Comparison of ENCODE assay signal across 29 mouse cellular contexts in the genomic region with DNA sequence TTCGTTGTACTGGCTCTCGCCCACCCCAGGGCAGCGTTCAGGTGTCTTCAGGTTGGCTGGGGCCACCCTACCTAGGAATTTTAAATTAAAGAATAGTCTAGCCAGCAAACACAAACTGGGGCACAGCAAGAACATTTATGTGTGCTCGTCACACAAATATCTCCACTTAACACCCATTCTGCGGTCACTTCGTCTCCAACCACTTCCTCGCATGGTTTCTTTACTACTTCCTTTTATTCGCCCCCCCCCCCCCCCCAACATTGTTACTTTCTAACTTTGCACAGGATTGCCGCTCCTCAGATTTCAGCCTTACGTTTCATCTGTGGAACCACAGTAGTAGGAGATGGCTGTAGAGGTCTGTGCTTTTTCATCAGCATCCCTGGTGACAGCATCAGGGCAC. TPM values are rescaled to one million over a fixed set of nuclear protein-coding genes. Genes with fewer than 3 reads are reported as not detected.
DNase-seq lines count a peak whose midpoint lies in the region; ATAC-seq and TF ChIP-seq lines count a peak whose summit lies in the region.
"Had no signal": no experiment of that assay in that cellular context is flagged by ENCODE, and none has a peak within 500 bp of the region (broad histone marks: within the 10 kb centered on the region; RNA-seq: fewer than 3 reads in every experiment).

No protein-coding gene starts in this region.

- H3K36me3 ChIP-seq in heart, embryonic 13.5 days = no peaks in the 10 kb centered on the region
- H3K36me3 ChIP-seq in thymus, adult 2 months (ENCODE audit: control insufficient read depth, insufficient read depth, low read length) = no peaks in the 10 kb centered on the region
- H3K36me3 ChIP-seq in forebrain, embryonic 10.5 days (replicated peaks) = no peaks in the 10 kb centered on the region
- H3K36me3 ChIP-seq: embryonic facial prominence, embryonic 10.5 days; embryonic facial prominence, embryonic 15.5 days; hindbrain, embryonic 10.5 days; limb, embryonic 10.5 days; limb, embryonic 15.5 days; liver, embryonic 13.5 days; midbrain, embryonic 10.5 days; neural tube, embryonic 12.5 days had no signal

- no peaks in the 10 kb centered on the region for H3K27me3 ChIP-seq in heart, embryonic 13.5 days (replicated peaks)
- no peaks in the 10 kb centered on the region for H3K27me3 ChIP-seq in thymus, adult 2 months (ENCODE audit: control insufficient read depth, insufficient read depth, low read length)
- H3K27me3 ChIP-seq in forebrain, embryonic 10.5 days (ENCODE audit: poor library complexity, severe bottlenecking) = no peaks in the 10 kb centered on the region
- H3K27me3 ChIP-seq: embryonic facial prominence, embryonic 15.5 days; forebrain, embryonic 13.5 days; limb, embryonic 15.5 days; neural tube, embryonic 12.5 days had no signal

- peaks cover 28% of the 10 kb centered on the region for H3K4me1 ChIP-seq in heart, embryonic 13.5 days
- no peaks in the 10 kb centered on the region for H3K4me1 ChIP-seq in thymus, adult 2 months (replicated peaks; ENCODE audit: control insufficient read depth, insufficient read depth, low read length)
- no peaks in the 10 kb centered on the region for H3K4me1 ChIP-seq in forebrain, embryonic 10.5 days
- H3K4me1 ChIP-seq: embryonic facial prominence, embryonic 15.5 days; forebrain, embryonic 13.5 days; hindbrain, embryonic 10.5 days; limb, embryonic 15.5 days; liver, embryonic 13.5 days; midbrain, embryonic 10.5 days; neural tube, embryonic 12.5 days had no signal

- ATAC-seq in heart, embryonic 13.5 days (ENCODE audit: extremely low read depth, insufficient number of reproducible peaks, low FRiP score, low TSS enrichment) = no peak
- ATAC-seq: forebrain, embryonic 13.5 days; hindbrain, postnatal 0 days; midbrain, embryonic 16.5 days had no signal

- H3K9ac ChIP-seq in heart, embryonic 13.5 days = no peak overlapping the region
- H3K9ac ChIP-seq: embryonic facial prominence, embryonic 15.5 days; forebrain, embryonic 13.5 days; limb, embryonic 15.5 days; liver, embryonic 13.5 days; neural tube, embryonic 12.5 days had no signal

- TF ChIP-seq POLR2A in thymus, adult 2 months (IDR thresholded peaks at IDR 0.05; ENCODE audit: control insufficient read depth, extremely low read depth, insufficient read depth, low read length, poor library complexity) = no peak

- 32% methylated on average over 10 of the region's 10 CpGs for WGBS in heart, embryonic 13.5 days
- 17% methylated on average over 10 of the region's 10 CpGs for WGBS in thymus, adult 2 months
- WGBS in forebrain, embryonic 10.5 days = 86% methylated on average over 10 of the region's 10 CpGs

- H3K9me3 ChIP-seq in heart, embryonic 13.5 days = no peaks in the 10 kb centered on the region
- H3K9me3 ChIP-seq in forebrain, embryonic 10.5 days = no peaks in the 10 kb centered on the region
- H3K9me3 ChIP-seq: embryonic facial prominence, embryonic 10.5 days; embryonic facial prominence, embryonic 15.5 days; forebrain, embryonic 13.5 days; hindbrain, embryonic 10.5 days; limb, embryonic 10.5 days; limb, embryonic 15.5 days; liver, embryonic 13.5 days; midbrain, embryonic 10.5 days; neural tube, embryonic 12.5 days had no signal

- no peak overlapping the region for H3K27ac ChIP-seq in heart, embryonic 13.5 days (replicated peaks)
- H3K27ac ChIP-seq in thymus, adult 2 months (ENCODE audit: control insufficient read depth, insufficient read depth, low read length) = no peak overlapping the region
- H3K27ac ChIP-seq in forebrain, embryonic 10.5 days = no peak overlapping the region
- H3K27ac ChIP-seq: embryonic facial prominence, embryonic 10.5 days; embryonic facial prominence, embryonic 15.5 days; forebrain, embryonic 13.5 days; hindbrain, embryonic 10.5 days; hindbrain, postnatal 0 days; limb, embryonic 10.5 days; limb, embryonic 15.5 days; liver, embryonic 13.5 days; macrophage; midbrain, embryonic 10.5 days; neural tube, embryonic 12.5 days had no signal

- intact Hi-C loops in heart, postnatal 36 days (cut with DNase I) = no loop called here

- no peak for TF ChIP-seq CTCF in thymus, adult 2 months (IDR thresholded peaks at IDR 0.05; ENCODE audit: borderline replicate concordance, control insufficient read depth, extremely low read depth, insufficient read depth, low read length, poor library complexity)

- peak overlapping the region; percentile 55 for H3K4me2 ChIP-seq in heart, embryonic 13.5 days
- H3K4me2 ChIP-seq: embryonic facial prominence, embryonic 15.5 days; forebrain, embryonic 13.5 days; limb, embryonic 15.5 days; liver, embryonic 13.5 days; neural tube, embryonic 12.5 days had no signal

- H3K4me3 ChIP-seq in heart, embryonic 13.5 days = no peak overlapping the region
- H3K4me3 ChIP-seq in thymus, adult 2 months (ENCODE audit: control insufficient read depth, insufficient read depth, low read length) = no peak overlapping the region
- no peak overlapping the region for H3K4me3 ChIP-seq in forebrain, embryonic 10.5 days
- H3K4me3 ChIP-seq: embryonic facial prominence, embryonic 10.5 days; embryonic facial prominence, embryonic 15.5 days; forebrain, embryonic 13.5 days; hindbrain, embryonic 10.5 days; limb, embryonic 10.5 days; limb, embryonic 15.5 days; liver, embryonic 13.5 days; midbrain, embryonic 10.5 days; neural tube, embryonic 12.5 days had no signal

- DNase-seq in heart, postnatal 36 days = no peak
- DNase-seq in A20 (ENCODE audit: low read depth, low spot score) = peak; percentile 13
- peak; percentile 1 for DNase-seq in T-cell, adult 2 months (ENCODE audit: low spot score)
- peak; percentile 47 for DNase-seq in induced T-regulatory cell, adult 2 months (ENCODE audit: low read depth)
- no peak for DNase-seq in spleen, postnatal 10 days (ENCODE audit: low spot score in 2 of 2)
- DNase-seq in thymus, adult 2 months = no peak
- no peak for DNase-seq in forebrain, embryonic 10.5 days (ENCODE audit: extremely low spot score, low spot score)
- DNase-seq: adrenal gland, adult 8-10 months; cerebellum, adult 2 months; cerebellum, postnatal 14 days; gastrocnemius, postnatal 25 days; kidney, adult 11 months; kidney, postnatal 14 days; layer of hippocampus, adult 9-11 months; liver, embryonic 13.5 days; lung, adult 18-20 months; lung, postnatal 10 days had no signal

RNA-seq across cellular contexts. Expression of a gene that starts 11.6 kb away (rescaled TPM):
- polyA plus RNA-seq in heart, embryonic 13.5 days (2015; fragmentation: Nextera tagmentation; extraction: Ambion mirVana) = 15.0 and 16.1 TPM in 2 replicates
- 10 to 100 TPM; 30.9 to 33.5 TPM for total RNA-seq in heart, postnatal 36 days (2021)
- polyA plus RNA-seq in thymus, adult 2 months (2012; rRNA removed) = 10.3 and 10.4 TPM in 2 replicates
- 27.3 and 27.4 TPM in 2 replicates for polyA plus RNA-seq in forebrain, embryonic 10.5 days (2016; fragmentation: Nextera tagmentation; extraction: Ambion mirVana)
- polyA plus RNA-seq: macrophage had no signal

Comparison
In these comparisons a context has a peak if more than half of its experiments do, and no peak if none do; other contexts are left out.
1. DNase-seq: peak in A20 (single experiment), T-cell, adult 2 months (single experiment) and induced T-regulatory cell, adult 2 months (single experiment); none in heart, postnatal 36 days (0 of 2), spleen, postnatal 10 days (0 of 2), thymus, adult 2 months (single experiment) and forebrain, embryonic 10.5 days (single experiment).